Mouse (Mus musculus): ENCODE measurements around the gene Ttk.
A peak's percentile ranks its signal among the peaks of the same experiment; 100 is the strongest.

Ttk gene

DNA sequence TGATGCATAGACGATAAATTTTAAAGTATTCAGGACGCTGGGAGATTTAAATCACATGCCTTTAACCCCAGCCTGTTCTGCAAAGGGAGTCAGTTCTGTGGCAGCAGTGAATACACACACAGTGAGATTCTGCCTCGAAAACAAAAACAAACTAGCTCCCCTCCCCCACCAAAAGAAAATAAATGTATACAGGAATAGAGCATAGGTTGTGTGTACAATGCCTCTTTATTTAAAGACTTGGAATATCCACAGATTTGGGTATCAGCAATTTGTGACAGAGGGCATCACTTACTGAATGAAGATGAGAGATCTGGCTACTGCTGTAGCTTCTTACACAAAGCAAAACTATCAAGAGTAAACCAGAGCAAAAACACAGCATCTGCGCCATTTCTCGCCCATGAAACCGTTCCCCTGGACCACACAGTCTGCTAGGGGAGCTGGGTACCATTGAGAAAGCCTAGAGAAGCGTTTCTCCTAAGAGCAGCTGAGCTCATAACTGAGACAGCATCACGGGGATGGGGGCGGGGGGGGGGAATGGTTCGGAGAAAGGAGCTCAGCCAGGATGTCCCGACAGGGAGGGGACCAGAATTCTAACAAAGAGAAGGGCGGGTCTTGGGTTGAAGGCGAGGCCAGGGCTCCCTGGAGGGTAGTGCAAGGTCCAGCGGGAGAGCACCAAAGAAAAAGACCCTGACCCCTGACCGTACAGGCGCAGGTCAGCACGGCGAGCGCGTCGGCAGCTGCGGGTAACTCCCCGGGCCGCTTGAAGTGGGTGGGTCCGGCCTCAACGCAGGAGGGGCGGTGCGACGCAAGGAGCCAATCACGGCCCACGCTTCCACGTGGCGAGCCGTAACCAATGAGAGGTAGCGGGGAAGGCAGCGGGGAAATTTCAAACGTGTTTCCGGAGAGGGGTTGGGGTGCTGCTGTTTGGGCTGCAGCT lies at the start of gene Ttk:
Gene Ttk (plus strand): TSS at position 879 of the 937 bp plus-strand sequence.
- DNase-seq = peak; percentile 92 to 93

DNA sequence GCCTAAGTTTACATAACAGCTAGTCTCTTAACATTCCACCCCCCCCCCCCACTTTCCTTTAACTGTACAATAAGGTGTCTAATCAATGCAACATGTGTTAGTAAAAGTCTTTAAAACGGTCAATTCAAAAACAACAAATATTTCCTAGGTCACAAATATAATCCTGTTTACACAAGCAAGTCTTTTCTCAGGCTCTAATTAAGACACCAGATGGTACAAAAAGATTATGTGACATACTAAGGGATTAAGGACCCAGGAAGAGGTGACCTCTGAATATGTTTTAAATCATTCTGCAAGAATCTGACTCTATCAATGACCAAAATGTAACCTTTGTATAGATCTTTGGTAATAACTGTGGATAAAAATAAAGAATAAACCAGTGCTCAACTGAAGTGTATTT lies 49.0 kb upstream of the Ttk start:
- no peak for DNase-seq

DNA sequence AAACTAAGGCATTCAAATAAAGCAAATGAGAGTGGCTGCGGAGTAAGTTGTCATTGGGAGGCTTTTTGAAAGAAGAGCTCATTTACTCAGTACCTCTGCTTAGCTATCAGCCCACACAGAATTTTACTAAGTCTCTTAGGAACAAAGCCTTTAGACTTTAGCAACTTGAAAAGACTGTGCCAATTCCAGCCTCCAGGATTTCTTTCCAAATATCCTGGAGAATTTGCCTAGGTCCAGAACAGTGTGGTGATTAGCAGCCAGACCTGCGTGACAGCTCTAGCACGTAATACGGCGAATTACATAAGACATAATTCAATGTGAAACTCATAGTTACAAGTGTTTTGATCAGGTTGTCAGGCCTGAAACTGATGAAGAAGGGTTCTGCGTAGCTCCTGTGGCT lies 45.2 kb upstream of the Ttk start:
- no peak for DNase-seq

DNA sequence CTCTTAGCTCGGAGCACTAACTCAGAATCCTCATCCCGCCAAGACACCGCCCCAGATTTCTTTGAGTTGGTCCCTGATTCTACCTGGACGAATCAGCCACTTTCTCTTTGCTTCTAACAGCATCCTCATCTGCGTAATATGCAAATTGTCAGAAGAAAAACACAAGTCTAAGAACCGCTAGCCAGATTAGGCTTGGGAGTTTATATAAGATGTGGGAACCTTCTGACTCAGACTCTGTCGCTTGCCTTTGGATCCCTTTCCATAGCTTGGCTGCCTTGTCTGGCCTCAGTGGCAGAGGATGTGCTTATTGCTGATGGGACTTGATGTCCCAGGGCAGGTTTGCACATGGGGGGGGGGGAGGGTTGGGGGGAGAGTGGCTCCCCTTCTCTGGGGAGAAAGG lies 37.6 kb upstream of the Ttk start:
- no peak for DNase-seq

DNA sequence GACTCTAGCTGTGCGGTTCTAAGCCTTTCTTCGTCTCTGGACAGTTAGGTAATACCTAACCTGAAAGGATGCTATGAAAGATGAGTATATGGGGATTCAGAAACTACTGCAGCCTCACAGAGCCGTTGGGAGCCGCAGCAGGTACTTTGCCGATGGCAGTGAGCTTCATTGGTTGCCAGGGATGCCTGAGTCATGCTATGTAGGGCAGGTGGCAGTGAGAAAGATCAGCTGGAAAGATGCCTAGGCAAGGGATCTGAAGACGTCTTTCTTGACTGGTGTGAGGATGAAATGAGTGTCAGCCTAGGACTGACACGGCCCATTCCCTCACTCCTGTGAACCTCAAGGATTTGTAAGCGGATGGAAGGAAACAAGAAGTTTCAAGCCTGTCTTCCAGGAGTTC lies 36.6 kb upstream of the Ttk start:
- no peak for DNase-seq

DNA sequence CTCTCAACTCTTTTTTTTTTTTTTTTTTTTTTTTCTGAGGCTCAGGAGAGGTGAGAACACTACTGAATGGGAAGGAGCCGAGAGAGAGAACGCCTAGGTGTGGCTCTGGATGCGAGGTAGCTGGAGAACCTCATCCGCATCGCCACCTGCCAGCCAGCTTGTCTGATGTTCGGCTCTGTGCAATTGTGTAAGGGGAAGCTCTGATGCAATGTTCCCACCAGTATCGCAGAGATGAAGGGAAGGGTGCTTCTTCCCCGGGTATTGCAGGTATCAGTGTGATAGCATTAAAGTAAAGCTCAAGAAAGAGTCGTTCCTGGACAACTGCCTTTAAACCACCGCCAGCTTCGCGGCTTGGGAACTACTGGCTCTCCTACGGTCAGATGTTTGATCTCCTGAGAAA lies 30.1 kb upstream of the Ttk start:
- no peak for DNase-seq

DNA sequence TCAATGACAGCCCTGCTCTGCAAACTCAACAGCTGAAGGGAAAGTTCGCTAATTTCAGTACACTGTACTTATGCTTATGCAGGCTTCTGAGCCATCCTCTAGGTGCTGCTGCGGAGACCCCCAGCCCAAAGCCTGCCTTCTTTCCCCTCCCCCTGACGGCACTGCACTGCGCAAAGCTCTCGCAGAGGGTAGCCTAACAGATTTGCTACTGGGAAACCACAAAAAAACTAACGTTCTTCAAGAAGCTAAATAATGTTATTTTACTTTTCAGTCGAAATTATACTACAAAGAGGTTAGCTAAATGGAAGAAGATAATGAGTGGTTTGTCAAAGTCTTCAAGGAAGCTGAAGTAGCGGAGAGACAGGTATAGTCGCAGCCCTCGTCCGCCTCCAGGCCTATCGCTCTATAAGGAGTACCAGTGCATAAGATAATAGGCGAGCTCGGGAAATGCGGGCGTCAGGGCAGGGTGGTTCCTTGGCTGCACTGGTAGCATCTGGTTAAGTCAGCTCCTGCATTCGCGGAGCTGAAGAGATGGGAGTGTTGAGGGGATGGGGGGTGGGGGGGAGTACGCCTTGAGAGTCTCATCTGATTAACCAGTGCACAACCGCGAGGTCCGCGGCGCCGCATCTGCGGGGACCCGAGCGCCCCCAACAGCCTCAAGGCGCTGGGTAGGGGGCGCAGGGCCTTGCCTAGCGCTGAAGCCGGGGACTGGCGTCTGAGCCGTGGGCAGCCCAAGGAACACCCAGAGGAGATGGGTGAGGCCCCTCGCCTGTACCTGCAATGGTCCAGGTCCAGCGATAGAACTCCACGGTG lies 29.1 kb upstream of the Ttk start:
- DNase-seq = no peak

DNA sequence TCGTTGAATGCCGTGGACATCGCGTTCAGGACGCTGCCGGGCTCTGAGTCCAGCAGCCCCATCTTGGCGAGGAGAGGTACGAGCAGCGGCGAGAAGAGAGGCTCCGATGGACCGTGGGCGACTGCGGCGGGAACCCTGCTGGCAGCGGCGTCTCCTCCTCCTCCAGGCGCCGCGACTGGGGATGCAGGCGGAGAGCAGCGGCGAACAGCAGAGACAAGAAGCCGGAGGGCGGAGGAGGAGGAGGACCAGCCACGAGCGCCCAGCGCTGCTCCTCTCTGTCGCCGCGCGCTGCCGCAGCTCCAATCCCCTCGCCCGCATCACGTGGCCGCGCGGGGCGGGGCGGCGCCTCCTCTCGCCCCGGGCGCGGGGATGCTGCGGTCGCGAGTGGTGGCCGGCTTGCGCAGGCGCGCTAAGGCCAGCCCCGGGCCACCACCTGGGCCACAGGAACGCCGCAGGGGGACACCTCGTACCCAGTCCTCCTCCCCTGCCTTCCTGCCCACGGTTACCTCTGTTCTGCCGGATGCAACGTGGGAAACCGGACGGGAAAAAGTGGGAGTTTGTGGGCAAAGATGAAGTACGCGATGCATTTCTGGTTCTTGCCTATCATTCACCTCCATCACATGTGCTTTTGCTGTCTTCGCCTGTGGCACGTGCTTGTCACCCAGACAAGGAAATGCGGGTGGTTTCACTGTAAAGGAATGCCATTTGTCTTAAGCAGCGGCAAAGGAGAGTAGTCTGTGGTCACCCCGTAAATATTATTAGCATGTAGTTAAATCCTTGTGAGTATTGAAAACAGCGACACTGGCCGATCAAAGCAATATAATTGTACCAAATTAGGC lies 28.3 kb upstream of the Ttk start, which contains the start of gene Elovl4:
Gene Elovl4 (minus strand): TSS at position 301 of the 839 bp plus-strand sequence.
- DNase-seq = peak; percentile 42 to 64

DNA sequence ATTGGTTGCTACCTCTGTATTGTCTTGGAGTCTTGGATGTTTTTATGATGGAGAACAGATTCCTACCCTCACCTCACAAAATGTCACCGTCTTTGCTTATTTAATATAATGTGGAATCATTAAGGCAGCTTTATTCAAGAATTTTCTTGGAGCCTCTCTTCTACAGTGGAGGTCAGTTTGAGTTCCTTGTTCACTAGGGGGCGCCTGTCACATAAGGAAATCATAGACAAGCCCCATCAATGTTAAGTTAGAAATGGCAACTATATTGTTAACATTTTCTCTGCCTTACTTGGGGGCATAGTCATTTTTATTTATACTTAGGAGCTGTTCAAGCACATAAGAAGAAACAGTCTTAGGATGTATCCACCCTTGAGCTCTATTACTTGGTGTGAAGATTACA lies 26.9 kb upstream of the Ttk start:
- DNase-seq = peak in 1 of 2 experiments; percentile 46

DNA sequence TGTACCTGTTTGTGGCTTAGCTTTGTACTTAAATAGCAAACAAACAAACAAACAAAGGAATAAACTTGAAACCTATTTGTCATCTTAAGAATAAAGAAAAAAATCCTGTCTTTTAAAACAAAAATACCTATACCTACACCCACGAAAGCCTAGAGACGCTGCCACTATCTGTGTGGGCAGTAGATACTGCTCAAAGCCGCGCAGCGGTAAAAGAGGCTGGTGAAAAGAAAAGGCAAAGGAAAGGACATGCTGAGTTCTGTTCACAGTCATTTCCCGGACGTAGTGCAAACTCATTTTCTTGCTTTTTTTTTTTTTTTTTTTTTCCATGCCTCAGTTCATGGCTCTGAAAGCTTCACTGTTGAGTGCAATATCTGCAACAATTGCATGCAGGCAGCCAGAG lies 15.3 kb upstream of the Ttk start:
- DNase-seq = no peak

DNA sequence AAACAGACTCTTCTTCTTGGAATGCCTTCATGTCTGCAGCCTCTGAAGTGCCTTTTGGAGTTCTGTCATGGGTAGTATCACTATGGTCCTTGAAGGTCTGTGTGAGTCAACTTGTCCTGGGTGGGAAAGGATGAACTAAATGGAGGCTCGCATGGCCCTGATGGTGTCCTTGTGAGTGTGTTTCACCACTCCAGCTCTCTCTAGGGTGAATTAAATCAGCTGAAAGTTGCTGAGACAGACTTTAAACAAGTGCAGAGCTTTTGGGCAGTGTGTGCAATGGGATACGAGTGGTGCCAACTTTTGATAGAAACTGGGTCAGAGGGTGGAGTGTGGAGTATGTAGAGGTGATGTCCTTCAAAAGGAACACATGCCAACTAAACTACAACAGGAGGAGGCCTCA lies 13.5 kb upstream of the Ttk start:
- no peak for DNase-seq

DNA sequence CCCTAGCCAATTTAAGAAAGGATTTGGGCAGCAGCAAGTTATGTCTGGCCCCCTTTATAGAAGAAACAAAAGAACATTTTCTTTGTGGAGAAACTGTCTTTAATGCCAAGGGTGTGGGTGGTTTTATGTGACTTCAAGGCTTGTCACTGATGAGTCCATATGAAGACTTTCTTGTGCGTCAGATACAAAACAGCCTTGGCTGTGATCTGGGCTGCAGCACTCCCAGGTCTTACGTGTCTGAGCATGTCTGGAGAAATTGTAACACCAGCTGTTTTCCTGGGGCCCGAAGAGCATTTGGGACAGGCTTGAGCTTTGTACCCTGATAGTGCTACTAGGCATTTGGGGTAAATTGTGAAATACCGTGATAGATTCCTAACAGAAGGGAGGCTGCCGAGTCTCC lies 11.6 kb upstream of the Ttk start:
- DNase-seq = no peak

DNA sequence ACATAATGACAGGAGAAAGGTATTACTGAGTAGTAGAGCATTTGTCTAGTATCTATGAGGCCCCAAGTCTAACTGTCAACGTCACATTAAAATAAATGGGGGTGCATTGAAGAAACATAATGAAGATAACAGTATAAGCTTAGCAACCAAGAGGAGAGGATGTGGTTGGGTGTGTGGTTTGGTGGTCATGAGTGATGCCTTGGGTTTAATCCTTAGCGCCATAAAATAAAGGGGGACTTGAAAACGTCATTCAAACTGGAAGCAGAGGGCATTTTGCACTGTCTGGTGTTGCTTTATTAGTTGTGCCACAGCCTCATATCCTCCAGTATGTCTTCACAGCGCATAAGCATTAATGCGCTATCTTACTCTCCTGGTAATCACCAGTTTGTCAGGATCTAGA lies 4.6 kb upstream of the Ttk start:
- no peak for DNase-seq

DNA sequence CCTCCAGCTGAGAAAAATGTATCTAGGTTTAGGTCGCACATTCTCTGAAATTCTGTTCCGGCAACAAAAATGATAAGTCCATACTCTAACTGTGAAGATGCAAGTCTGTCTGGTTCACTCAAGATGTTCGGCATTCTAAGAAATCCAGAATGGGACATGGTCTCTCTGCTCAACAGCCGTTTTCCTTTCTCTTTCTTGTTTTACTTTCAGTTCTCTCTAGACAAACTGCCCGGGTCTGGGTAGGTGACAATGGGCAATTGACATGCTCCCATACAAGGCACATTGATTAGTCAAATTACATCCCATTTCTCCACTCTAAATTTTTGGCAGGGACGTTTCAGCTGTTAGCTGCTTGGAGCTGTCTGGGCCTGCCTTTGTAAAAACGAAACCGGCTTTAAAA lies 3.3 kb upstream of the Ttk start:
- DNase-seq = no peak

DNA sequence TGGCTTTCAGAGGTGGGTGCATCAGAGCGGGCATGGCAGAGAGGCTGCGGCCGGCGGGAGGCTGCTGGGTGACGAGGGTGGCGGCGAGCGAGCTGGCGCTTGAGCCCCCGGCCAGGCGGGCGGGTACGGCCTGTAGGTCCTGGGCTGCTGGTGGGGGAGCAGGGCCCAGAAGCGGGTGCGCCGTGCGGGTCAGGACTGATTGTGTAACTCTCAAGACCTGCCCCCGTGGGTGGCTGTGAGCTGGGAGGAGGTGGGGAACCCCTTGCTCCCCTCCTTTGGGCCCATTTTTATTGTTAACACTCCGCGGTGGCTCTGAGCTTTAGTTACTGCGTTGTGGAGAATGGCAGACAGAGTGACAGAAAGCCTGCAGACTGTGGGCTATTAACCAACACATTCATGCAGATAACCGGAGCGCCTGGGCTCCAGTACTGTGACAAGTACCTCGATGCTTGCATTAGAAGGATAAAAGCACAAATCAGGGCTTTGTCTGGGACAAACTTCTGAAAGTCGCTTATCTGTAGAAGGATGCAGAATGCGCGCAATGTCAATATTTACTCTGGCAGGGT lies 342 bp downstream of the Ttk start:
- no peak for DNase-seq

DNA sequence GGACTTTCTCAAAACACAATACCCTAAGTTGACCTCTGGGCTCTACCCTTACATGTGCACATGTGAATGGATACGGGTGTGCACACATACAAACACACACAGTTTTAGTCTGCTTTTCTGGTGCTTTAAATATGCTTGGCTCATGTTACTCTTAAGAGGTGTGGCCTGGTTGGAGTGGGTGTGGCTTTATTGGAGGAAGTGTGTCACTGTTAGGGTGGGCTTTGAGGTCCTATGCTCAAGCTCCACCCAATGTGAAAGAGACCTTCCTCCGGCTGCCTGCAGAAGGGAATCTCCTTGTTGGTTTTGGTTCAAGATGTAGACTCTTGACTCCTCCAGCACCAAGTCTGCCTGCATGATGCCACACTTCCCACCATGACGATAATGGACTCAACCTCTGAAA lies 18.0 kb downstream of the Ttk start:
- DNase-seq = no peak

DNA sequence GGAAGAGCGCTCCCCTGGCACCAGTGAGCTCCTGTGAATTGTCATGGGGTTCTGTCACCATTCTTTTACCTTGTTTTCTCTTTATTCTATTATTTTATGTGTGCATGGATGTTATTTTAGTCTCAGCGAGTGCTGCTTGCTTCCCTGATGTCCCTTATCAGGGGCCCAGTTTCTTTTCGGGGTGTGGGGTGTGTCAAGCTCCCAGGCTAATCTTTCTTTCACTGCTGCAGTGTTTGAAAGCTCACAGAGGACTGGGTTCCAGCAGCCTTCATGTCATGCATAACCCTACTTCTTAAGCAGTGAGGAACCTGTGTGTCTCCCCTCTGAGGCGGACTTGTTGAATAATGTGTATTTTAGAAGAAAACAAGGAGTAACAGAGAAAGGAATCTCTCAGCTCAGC lies 30.7 kb downstream of the Ttk start:
- DNase-seq = no peak

DNA sequence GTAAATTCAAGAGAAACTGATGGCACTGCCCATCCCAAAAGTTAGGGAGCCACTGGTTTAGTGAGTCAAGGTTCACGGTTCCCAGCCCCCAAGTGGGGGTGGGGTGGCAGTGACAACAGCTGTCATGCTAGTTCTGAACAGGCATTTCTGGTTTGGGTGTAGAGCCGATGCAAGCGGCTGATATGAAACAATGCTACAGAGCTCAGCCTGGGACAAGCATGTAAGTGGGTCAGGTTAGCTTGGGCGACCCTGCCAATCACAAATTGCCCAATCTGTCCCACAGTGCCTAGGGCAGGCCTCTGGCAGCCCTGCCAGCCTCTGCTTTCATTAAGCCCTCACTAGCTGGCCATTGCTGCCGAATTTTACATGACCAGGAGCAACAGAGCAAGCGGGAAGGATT lies 47.7 kb downstream of the Ttk start:
- DNase-seq = no peak

DNA sequence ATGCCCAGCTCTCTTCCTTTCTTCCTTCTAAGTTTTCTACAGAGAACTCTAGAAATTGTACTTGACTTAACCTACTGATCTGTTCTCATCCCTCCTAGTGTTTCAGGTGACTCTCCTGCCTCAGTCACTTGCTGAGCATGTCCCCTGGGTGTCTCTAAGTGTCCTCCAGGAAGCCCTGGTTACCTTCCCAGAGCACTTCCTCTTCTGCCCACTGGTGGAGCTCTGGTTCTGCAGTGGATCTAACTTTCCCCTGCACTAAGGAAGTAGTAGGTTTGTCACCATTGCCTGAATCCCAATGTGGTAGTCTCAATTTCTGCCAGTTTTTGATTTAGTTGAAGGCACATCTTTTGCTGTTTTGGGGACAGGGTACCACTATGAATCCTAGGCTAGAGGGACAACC lies 51.7 kb downstream of the Ttk start:
- DNase-seq = no peak

DNA sequence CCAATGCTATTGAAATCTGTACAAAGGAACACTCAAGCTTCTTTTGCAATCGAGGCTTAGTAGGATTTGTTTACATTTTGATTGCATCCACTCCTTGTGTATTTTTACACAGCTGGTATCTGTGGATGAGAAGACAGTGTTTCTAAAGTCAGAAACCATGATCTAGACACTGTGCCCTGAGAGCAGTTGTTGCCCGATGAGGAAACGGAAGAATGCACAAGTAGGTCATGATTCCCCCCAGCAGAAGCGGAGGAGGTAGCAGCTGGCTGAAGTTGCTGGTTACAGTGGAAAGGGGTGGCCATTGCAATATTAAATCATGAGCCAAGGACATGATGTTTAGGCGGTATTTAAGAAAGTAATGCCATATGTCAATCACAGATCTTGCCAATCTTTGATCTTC lies 53.7 kb downstream of the Ttk start:
- DNase-seq = peak in 1 of 2 experiments; percentile 24

DNA sequence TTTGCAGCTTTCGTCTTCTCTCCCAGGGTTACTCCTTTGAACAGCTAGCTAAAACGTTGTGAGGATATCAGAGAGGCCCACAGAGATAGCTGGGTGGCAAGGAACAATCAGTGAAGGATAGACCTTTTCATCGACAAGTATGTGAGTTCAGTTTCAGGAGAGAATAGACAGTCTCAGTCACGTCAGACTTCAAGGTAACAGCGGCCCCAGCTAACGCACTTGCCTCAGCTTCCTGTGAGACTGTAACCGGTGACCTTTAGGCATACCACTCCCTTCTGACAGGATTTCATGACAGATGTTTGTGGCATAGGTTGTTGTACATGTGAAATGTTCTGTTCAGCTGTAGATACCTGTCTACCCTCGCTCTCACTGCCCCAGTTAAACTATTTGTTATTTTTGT lies 58.6 kb downstream of the Ttk start:
- no peak for DNase-seq

DNA sequence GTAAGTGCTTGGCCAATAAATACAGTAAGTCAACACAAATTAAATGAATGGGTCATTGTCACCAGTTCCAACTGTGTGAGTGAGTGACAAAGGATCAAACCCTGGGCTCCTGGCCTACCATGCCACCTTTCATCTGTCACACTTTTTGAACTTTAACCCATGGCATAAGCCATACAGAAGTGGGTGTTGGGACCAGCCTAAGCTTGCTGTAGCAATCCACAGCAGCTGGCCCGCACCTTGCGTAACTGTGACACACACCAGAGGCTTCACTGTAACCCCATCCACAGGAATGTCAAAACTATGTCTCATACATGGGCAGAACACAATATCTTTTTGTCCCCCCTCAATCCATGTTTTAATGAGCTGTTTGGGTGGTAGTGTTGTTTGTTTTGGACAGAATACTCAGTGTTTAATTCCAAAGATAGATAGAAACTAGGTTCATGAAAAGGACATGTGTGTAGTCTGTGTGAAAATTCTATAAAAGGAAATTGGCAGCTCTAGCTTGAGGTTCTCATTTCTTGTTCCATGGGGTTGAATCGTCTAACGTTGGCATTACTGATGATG lies 59.4 kb downstream of the Ttk start:
- DNase-seq = peak; percentile 24 to 79

All from lung, postnatal 4 days (tissue).